Mouse (Mus musculus): ENCODE measurements around the gene Paxbp1. TPM values are rescaled to one million over a fixed set of nuclear protein-coding genes. Genes with fewer than 3 reads are reported as not detected.

The Paxbp1 gene
- polyA plus RNA-seq, 1 experiment = 8.8 TPM

GRCm38 (mm10) chr16:91029901-91030300 is 14.4 kb downstream of the Paxbp1 start:
- Histone ChIP-seq H3K36me3 (ENCODE audit: control insufficient read depth, insufficient read depth) (peaks cover 73% of the 10 kb centered on the region), H3K79me2 (ENCODE audit: control insufficient read depth, insufficient read depth) (no peaks in the 10 kb centered on the region), H3K4me3 (no peak overlapping the region), H3ac (ENCODE audit: control insufficient read depth, insufficient read length) (no peak overlapping the region), H3K27me3 (ENCODE audit: control insufficient read depth, insufficient read depth, insufficient read length) (no peaks in the 10 kb centered on the region), H3K4me2 (ENCODE audit: low read depth) (no peak overlapping the region)
- TF ChIP-seq USF1 (IDR thresholded peaks at IDR 0.05; ENCODE audit: low read depth) (no peak), E2F4 (IDR thresholded peaks at IDR 0.05; ENCODE audit: insufficient read depth) (no peak), POLR2AphosphoS2 (IDR thresholded peaks at IDR 0.05; ENCODE audit: insufficient read length, low read depth) (no peak), TCF12 (IDR thresholded peaks at IDR 0.05; ENCODE audit: insufficient read depth, poor library complexity, severe bottlenecking) (no peak), MYOD1 (IDR thresholded peaks at IDR 0.05; ENCODE audit: control insufficient read depth in 1 of 3, insufficient read length in 2 of 3, low read depth in 2 of 3) (no peak), CEBPB (IDR thresholded peaks at IDR 0.05; ENCODE audit: insufficient read depth, poor library complexity, severe bottlenecking) (no peak), POLR2A (IDR thresholded peaks at IDR 0.05; ENCODE audit: insufficient read length, low read depth) (no peak), TCF3 (IDR thresholded peaks at IDR 0.05; ENCODE audit: insufficient read length, low read depth) (no peak), MYOG (IDR thresholded peaks at IDR 0.05; ENCODE audit: control insufficient read depth in 1 of 3, insufficient read depth in 1 of 3, insufficient read length in 2 of 3, low read depth in 2 of 3) (no peak), REST (IDR thresholded peaks at IDR 0.05; ENCODE audit: insufficient read depth, insufficient read length) (no peak), MAX (IDR thresholded peaks at IDR 0.05; ENCODE audit: low read depth) (no peak)

- no peaks in the 10 kb centered on the region for H3K27me3 ChIP-seq (ENCODE audit: control insufficient read depth, insufficient read depth, insufficient read length)
- H3ac ChIP-seq (ENCODE audit: control insufficient read depth, insufficient read length) = no peak overlapping the region
- H3K4me2 ChIP-seq (ENCODE audit: low read depth) = no peak overlapping the region
- H3K4me3 ChIP-seq = no peak overlapping the region
- H3K79me2 ChIP-seq (ENCODE audit: control insufficient read depth, insufficient read depth) = no peaks in the 10 kb centered on the region
- TF ChIP-seq CEBPB (IDR thresholded peaks at IDR 0.05; ENCODE audit: insufficient read depth, poor library complexity, severe bottlenecking) (no peak), MYOG (IDR thresholded peaks at IDR 0.05; ENCODE audit: control insufficient read depth in 1 of 3, insufficient read depth in 1 of 3, insufficient read length in 2 of 3, low read depth in 2 of 3) (no peak), TCF12 (IDR thresholded peaks at IDR 0.05; ENCODE audit: insufficient read depth, poor library complexity, severe bottlenecking) (no peak), REST (IDR thresholded peaks at IDR 0.05; ENCODE audit: insufficient read depth, insufficient read length) (no peak), TCF3 (IDR thresholded peaks at IDR 0.05; ENCODE audit: insufficient read length, low read depth) (no peak), E2F4 (IDR thresholded peaks at IDR 0.05; ENCODE audit: insufficient read depth) (no peak), SRF (IDR thresholded peaks at IDR 0.05; ENCODE audit: control insufficient read depth, insufficient read length, low read depth) (no peak), POLR2AphosphoS2 (IDR thresholded peaks at IDR 0.05; ENCODE audit: insufficient read length, low read depth) (no peak), MAX (IDR thresholded peaks at IDR 0.05; ENCODE audit: low read depth) (no peak), MYOD1 (IDR thresholded peaks at IDR 0.05; ENCODE audit: control insufficient read depth in 1 of 3, insufficient read length in 2 of 3, low read depth in 2 of 3) (no peak), POLR2A (IDR thresholded peaks at IDR 0.05; ENCODE audit: insufficient read length, low read depth) (no peak), USF1 (IDR thresholded peaks at IDR 0.05; ENCODE audit: low read depth) (no peak)
- peaks cover 73% of the 10 kb centered on the region for H3K36me3 ChIP-seq (ENCODE audit: control insufficient read depth, insufficient read depth)
These were observed 15.1 kb downstream of the Paxbp1 start for GRCm38 (mm10) chr16:91029161-91029743.

GRCm38 (mm10) chr16:91026290-91026689 is 18.1 kb downstream of the Paxbp1 start:
- no peaks in the 10 kb centered on the region for H3K27me3 ChIP-seq (ENCODE audit: control insufficient read depth, insufficient read depth, insufficient read length)
- H3K4me3 ChIP-seq = no peak overlapping the region
- TF ChIP-seq POLR2AphosphoS2 (IDR thresholded peaks at IDR 0.05; ENCODE audit: insufficient read length, low read depth) (no peak), MYOG (IDR thresholded peaks at IDR 0.05; ENCODE audit: control insufficient read depth in 1 of 3, insufficient read depth in 1 of 3, insufficient read length in 2 of 3, low read depth in 2 of 3) (no peak), MAX (IDR thresholded peaks at IDR 0.05; ENCODE audit: low read depth) (no peak), CEBPB (IDR thresholded peaks at IDR 0.05; ENCODE audit: insufficient read depth, poor library complexity, severe bottlenecking) (no peak), TCF3 (IDR thresholded peaks at IDR 0.05; ENCODE audit: insufficient read length, low read depth) (no peak), REST (IDR thresholded peaks at IDR 0.05; ENCODE audit: insufficient read depth, insufficient read length) (no peak), USF1 (IDR thresholded peaks at IDR 0.05; ENCODE audit: low read depth) (no peak), TCF12 (IDR thresholded peaks at IDR 0.05; ENCODE audit: insufficient read depth, poor library complexity, severe bottlenecking) (no peak), E2F4 (IDR thresholded peaks at IDR 0.05; ENCODE audit: insufficient read depth) (no peak), POLR2A (IDR thresholded peaks at IDR 0.05; ENCODE audit: insufficient read length, low read depth) (no peak), MYOD1 (IDR thresholded peaks at IDR 0.05; ENCODE audit: control insufficient read depth in 1 of 3, insufficient read length in 2 of 3, low read depth in 2 of 3) (no peak), SRF (IDR thresholded peaks at IDR 0.05; ENCODE audit: control insufficient read depth, insufficient read length, low read depth) (no peak)
- H3ac ChIP-seq (ENCODE audit: control insufficient read depth, insufficient read length) = no peak overlapping the region
- H3K36me3 ChIP-seq (ENCODE audit: control insufficient read depth, insufficient read depth) = peaks cover 73% of the 10 kb centered on the region
- H3K4me2 ChIP-seq (ENCODE audit: low read depth) = no peak overlapping the region
- no peaks in the 10 kb centered on the region for H3K79me2 ChIP-seq (ENCODE audit: control insufficient read depth, insufficient read depth)

- H3K27me3 ChIP-seq (ENCODE audit: control insufficient read depth, insufficient read depth, insufficient read length) = no peaks in the 10 kb centered on the region
- no peaks in the 10 kb centered on the region for H3K79me2 ChIP-seq (ENCODE audit: control insufficient read depth, insufficient read depth)
- H3K4me3 ChIP-seq = no peak overlapping the region
- H3ac ChIP-seq (ENCODE audit: control insufficient read depth, insufficient read length) = no peak overlapping the region
- peaks cover 75% of the 10 kb centered on the region for H3K36me3 ChIP-seq (ENCODE audit: control insufficient read depth, insufficient read depth)
- no peak overlapping the region for H3K4me2 ChIP-seq (ENCODE audit: low read depth)
- TF ChIP-seq USF1 (IDR thresholded peaks at IDR 0.05; ENCODE audit: low read depth) = no peak
- TF ChIP-seq REST (IDR thresholded peaks at IDR 0.05; ENCODE audit: insufficient read depth, insufficient read length) = no peak
- TF ChIP-seq CEBPB (IDR thresholded peaks at IDR 0.05; ENCODE audit: insufficient read depth, poor library complexity, severe bottlenecking) = no peak
- TF ChIP-seq POLR2AphosphoS2 (IDR thresholded peaks at IDR 0.05; ENCODE audit: insufficient read length, low read depth) = no peak
- no peak for TF ChIP-seq MAX (IDR thresholded peaks at IDR 0.05; ENCODE audit: low read depth)
- no peak for TF ChIP-seq MYOD1 (IDR thresholded peaks at IDR 0.05; ENCODE audit: control insufficient read depth in 1 of 3, insufficient read length in 2 of 3, low read depth in 2 of 3)
- no peak for TF ChIP-seq POLR2A (IDR thresholded peaks at IDR 0.05; ENCODE audit: insufficient read length, low read depth)
- TF ChIP-seq SRF (IDR thresholded peaks at IDR 0.05; ENCODE audit: control insufficient read depth, insufficient read length, low read depth) = no peak
- TF ChIP-seq TCF12 (IDR thresholded peaks at IDR 0.05; ENCODE audit: insufficient read depth, poor library complexity, severe bottlenecking) = no peak
- no peak for TF ChIP-seq E2F4 (IDR thresholded peaks at IDR 0.05; ENCODE audit: insufficient read depth)
- TF ChIP-seq TCF3 (IDR thresholded peaks at IDR 0.05; ENCODE audit: insufficient read length, low read depth) = no peak
- TF ChIP-seq MYOG (IDR thresholded peaks at IDR 0.05; ENCODE audit: control insufficient read depth in 1 of 3, insufficient read depth in 1 of 3, insufficient read length in 2 of 3, low read depth in 2 of 3) = no peak
These were observed 21.0 kb downstream of the Paxbp1 start for GRCm38 (mm10) chr16:91023384-91023783.
